Mouse (Mus musculus) liver, adult 2 months (tissue): Measurements from ENCODE around the gene Jak1.

ENCODE experiments used
- CTCF ChIP-seq: fragments of 200-500 bp; IDR thresholded peaks from 2 replicates; pipeline ENCODE4 v1.5.1; 2011; ENCODE audit warnings: low read depth, low read length, control low read depth
- POLR2A ChIP-seq: fragments of 200-500 bp; IDR thresholded peaks from 2 replicates; pipeline ENCODE4 v1.6.1; 2011; ENCODE audit warnings: low read length, control low read depth; ENCODE audit not compliant: insufficient read depth; ENCODE audit errors: extremely low read depth

GRCm38 (mm10) chr4:101234753-101235152 lies 30.3 kb downstream of the Jak1 start:
- TF ChIP-seq CTCF (no peak), POLR2A (no peak)
